Mouse (Mus musculus): ENCODE measurements at regions not wholly inside any gene's neighbourhood (a gene's known extent, or its start where the extent isn't known, plus 50 kb on each side); places are given as distances from the start of the nearest gene placed in this dataset.

DNA sequence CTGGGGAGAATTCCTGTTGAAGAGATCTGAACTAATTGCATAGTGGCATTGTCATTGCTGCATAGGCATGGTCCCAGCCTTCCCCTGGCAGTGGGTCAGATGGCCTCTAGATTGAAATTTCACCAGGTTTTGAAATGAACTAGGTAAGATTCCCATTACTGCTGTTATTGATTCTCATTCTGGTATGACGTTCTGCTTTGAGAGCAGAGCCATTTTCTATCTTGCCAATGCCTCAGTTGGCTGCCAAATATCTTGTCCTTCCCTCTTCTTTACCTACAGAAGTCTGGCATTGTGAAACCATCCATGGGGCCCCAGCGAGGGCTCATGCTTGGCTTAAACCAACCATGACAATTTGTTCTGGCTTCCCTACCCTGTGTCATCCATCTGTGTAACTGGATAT lies 232.5 kb downstream of the Gm10260 start:
- TF ChIP-seq POLR2A (IDR thresholded peaks at IDR 0.05; ENCODE audit: low read depth, low read length) (no peak), CTCF (IDR thresholded peaks at IDR 0.05; ENCODE audit: borderline replicate concordance, insufficient read depth, low read length) (no peak)
